8 mouse cellular contexts compared by ENCODE assay signal in genomic region chr5:28293990-28294389, GRCm38 (mm10). TPM values are rescaled to one million over a fixed set of nuclear protein-coding genes. Genes with fewer than 3 reads are reported as not detected.
A peak's percentile ranks its signal among the peaks of the same experiment; 100 is the strongest.
DNase-seq lines count a peak whose midpoint lies in the region; ATAC-seq and TF ChIP-seq lines count a peak whose summit lies in the region.

No protein-coding gene starts in this region.

- no peak; the same call in 1 of the 2 replicates for TF ChIP-seq CTCF in gastrocnemius, adult 2 months (IDR thresholded peaks at IDR 0.05)
- TF ChIP-seq CTCF in lung, embryonic 14.5 days (IDR thresholded peaks at IDR 0.05; ENCODE audit: low read depth): peak; percentile 99

- H3K27ac ChIP-seq in gastrocnemius, adult 2 months: no peak overlapping the region
- no peak overlapping the region for H3K27ac ChIP-seq in lung, embryonic 14.5 days (ENCODE audit: low read depth)

- no peaks in the 10 kb centered on the region for H3K4me1 ChIP-seq in lung, embryonic 14.5 days (ENCODE audit: insufficient read depth)

- H3K4me2 ChIP-seq in lung, embryonic 14.5 days: no peak overlapping the region

- peak; percentile 92 to 94 for DNase-seq in B cell, adult 2 months
- DNase-seq in Muller cell, postnatal 12 days (ENCODE audit: inconsistent ontology term): peak; percentile 36
- peak; percentile 97 to 99 for DNase-seq in cerebellum, postnatal 10 days
- peak; percentile 85 for DNase-seq in gastrocnemius, adult 2 months
- peak; percentile 77 to 95 for DNase-seq in kidney, postnatal 36 days
- peak; percentile 89 for DNase-seq in lung, embryonic 14.5 days
- DNase-seq in right cerebral cortex, adult 2 months (ENCODE audit: low spot score in 2 of 2): peak; percentile 93 to 94
- peak; percentile 89 for DNase-seq in urinary bladder, postnatal 14 days (ENCODE audit: low spot score)

- no peaks in the 10 kb centered on the region for H3K36me3 ChIP-seq in lung, embryonic 14.5 days (ENCODE audit: insufficient read depth)

- no peaks in the 10 kb centered on the region for H3K9me3 ChIP-seq in lung, embryonic 14.5 days (ENCODE audit: low read depth, low read length)

- no peaks in the 10 kb centered on the region for H3K27me3 ChIP-seq in lung, embryonic 14.5 days (ENCODE audit: insufficient read depth, low read length)

- peak; percentile 14; the same call in 1 of the 2 replicates for ATAC-seq in lung, embryonic 14.5 days (ENCODE audit: insufficient read depth)

- intact Hi-C loops in gastrocnemius, adult 2 months (cut with DNase I): loop anchor here (1.0 to 2.0 kb wide), 2 partner anchors 35 to 94 kb away; no protein-coding TSS in a partner anchor

- no peak overlapping the region for H3K9ac ChIP-seq in lung, embryonic 14.5 days

- 6% methylated on average over 6 of the region's 6 CpGs for WGBS in lung, embryonic 14.5 days

- H3K4me3 ChIP-seq in gastrocnemius, adult 2 months: no peak overlapping the region
- no peak overlapping the region for H3K4me3 ChIP-seq in lung, embryonic 14.5 days (ENCODE audit: low read depth, low read length)

RNA-seq across cellular contexts. Expression of gene Rbm33, which starts 22.9 kb away (rescaled TPM):
- total RNA-seq in gastrocnemius, adult 2 months (2021): 10 to 100 TPM; 42.6 to 43.1 TPM
- polyA plus RNA-seq in lung, embryonic 14.5 days (2014; fragmentation: Nextera tagmentation; extraction: Ambion mirVana): 15.8 and 17.9 TPM in 2 replicates

RNA-seq across cellular contexts. Expression of gene Cnpy1, which starts 48.4 kb away (rescaled TPM):
- total RNA-seq in gastrocnemius, adult 2 months (2021): not detected
- 0.37 and 0.49 TPM in 2 replicates for polyA plus RNA-seq in lung, embryonic 14.5 days (2014; fragmentation: Nextera tagmentation; extraction: Ambion mirVana)

Comparison
In these comparisons a context has a peak if more than half of its experiments do, and no peak if none do; other contexts are left out.
1. DNase-seq: peak in every context shown above with its lines; median percentile 98 in cerebellum, postnatal 10 days; 94 in right cerebral cortex, adult 2 months; 93 in B cell, adult 2 months; 89 in lung, embryonic 14.5 days; 89 in urinary bladder, postnatal 14 days; 86 in kidney, postnatal 36 days; 85 in gastrocnemius, adult 2 months; 36 in Muller cell, postnatal 12 days.